Mouse (Mus musculus) adrenal gland, postnatal 36 days (tissue): ENCODE results near the gene Arl5c. TPM values are rescaled to one million over a fixed set of nuclear protein-coding genes. Genes with fewer than 3 reads are reported as not detected.

Source experiments
- DNase-seq, 2 experiments: peaks; one replicate each; pipeline ENCODE4 v3.0.0; 2021; ENCODE audit warnings: mixed read lengths in 1 of 2
- long read RNA-seq, 2 experiments: library from polyadenylated mRNA; stranded (forward); transcript quantifications; one replicate each; pipeline ENCODE4 v2.0.0; 2021; ENCODE audit warnings: borderline sequencing depth in 2 of 2
- total RNA-seq, 2 experiments: library from RNA; stranded (reverse); gene quantifications; 2 replicates each; pipeline ENCODE4 v1.2.3; 2021

The Arl5c gene
- total RNA-seq, result under 1 TPM; 0.76 to 0.92 TPM
- long read RNA-seq, experiment 1, result 0 reads
- long read RNA-seq, experiment 2, result 0 reads

DNA sequence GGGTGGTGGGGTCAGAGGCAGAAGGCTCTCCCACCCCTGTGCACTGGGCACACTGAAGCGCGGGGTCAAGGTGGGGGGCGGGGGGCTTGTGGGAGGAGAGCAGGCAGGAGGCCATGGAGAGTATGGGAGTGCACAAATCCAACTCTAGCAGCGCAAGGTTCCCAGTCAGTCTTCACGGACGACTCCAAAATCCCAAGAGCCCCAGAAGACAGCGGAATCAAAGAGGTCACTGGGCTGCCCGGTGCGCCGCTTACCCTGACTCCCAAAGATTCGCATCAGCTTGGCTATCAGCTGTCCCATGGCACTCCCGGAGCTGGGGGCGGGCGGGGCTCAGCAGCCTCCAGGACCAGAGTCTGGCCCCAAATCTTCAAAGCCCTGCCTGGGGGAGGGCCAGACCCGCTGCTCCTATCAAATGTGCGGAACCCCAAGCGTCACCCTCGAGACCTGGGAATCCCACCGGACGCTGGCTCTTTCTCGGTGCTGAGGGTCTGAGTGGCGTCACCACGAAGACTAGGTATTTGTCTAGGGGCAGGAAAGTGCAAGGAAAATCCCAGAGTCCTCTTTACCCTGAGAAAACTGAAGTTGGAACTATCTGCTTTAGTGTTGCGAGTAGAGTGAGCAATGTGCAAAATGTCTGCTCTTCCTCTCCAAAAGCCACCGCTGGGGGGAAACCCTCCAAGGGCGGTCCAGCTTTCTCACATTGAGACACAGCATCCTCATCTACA lies at the start of gene Arl5c:
Gene Arl5c (minus strand): TSS at position 618 of the 725 bp plus-strand sequence.
- peak; percentile 40 to 66 for DNase-seq

DNA sequence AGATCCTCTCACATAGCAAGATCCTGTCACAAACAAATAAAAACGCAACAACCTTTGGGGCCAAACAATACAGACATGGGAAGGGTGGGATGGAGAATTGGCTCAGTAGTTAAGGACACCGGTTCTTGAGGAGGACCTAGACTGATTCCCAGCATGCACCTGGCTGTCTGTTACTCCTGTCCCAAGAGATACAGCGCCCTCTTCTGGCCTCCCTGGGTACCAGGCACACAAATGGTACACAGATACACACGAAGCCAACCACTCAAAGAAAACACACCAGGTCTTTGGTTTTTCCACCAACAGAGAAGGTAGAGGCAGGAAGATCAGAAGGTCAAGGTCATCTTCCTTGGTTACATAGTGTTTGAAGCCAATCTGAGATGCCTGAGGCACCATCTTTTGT lies 49.6 kb upstream of the Arl5c start:
- DNase-seq, result no peak

DNA sequence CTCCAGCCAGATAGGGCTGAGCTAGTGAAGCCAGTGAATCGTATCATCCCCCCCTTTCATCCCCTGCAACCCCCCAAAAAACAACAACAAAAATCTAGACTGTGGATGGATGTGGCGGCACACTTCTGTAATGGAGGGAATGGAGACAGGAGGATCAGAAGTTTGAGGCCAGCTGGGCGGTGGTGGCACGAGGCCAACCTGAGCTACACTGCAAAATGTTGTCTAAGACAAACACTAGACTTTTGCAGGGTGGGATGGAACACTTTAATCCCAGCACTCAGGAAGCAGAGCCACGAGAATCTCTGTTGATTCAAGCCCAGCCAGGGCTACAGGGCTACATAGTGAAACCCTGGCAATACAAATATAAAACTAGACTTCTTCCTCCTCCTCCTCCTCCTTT lies 48.1 kb upstream of the Arl5c start:
- no peak for DNase-seq

DNA sequence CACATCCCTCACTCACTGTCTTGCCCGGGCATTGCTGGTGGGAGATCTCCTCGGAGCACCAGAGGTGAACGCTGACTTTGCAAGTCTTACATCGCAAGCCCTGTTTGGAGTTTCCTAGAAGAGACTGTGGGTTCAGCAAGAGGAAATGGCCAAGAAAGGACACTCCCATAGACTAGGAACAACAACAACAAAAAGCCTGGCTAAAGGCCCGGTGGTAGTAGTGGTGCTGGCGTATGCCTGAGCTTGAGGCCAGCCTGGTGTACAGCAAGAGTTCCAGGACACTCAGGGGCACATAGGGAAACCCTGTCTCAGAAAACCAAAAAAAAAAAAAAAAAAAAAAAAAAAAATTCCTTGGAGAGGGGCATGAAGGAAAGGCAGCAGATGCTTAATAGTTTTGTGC lies 46.8 kb upstream of the Arl5c start:
- no peak for DNase-seq

DNA sequence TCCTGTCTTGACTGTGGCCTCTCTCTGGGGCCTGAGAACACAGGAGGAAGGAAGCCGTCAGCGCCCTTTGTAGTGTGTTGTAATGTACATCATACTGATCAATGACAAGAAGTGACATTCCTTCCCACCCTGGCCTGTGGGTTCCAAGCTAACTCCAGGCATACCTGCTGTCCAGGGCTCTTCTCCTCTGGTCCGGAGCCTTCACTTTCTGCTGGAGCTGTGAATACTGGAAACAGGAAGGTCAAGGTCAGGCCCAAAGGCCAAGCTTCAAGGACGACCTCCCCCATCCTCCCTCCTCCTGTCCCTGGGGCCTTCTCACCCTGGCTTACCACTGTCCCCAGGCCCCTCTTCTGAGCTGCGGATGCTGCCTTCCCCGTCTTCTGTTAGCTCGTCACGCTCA lies 45.0 kb upstream of the Arl5c start:
- no peak for DNase-seq

DNA sequence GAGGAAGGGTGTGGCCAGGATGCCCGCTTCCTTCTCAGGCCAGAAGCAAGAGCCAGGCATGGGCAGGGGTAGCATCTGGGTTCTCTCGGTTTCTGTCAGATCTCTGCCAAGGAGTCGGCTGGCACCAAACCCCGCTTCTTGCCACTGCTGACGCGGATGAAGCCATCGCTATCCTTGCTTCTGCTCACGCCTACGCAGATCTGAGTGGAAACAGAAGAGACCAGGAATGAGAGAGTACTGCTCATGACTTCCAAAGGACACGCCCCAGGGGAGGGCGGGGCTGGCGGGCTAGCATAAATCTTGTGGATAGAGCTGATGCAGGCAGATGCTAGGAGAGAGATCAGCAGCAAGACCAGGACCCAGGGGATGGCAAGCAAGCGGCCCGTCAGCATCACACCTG lies 41.9 kb upstream of the Arl5c start:
- no peak for DNase-seq

DNA sequence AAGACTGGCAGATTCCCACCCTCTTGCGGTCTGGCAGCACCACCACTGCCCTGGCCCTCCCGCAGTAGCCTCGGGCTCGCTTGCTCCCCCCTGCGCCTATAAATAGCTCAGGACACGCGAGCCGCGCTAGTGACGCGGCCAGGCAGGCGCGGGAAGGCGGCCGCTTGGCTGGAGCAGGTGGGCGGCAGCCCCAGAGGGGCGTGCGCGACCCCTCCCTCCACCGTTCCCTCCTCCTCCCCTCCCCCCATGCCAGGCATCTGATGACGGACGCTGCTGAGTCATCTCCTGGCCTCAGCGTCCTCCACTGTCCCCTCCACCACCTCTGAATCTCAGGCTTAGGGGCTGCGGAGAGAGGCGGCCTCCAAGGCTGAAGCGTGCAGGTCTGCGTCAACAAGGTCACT lies 40.0 kb upstream of the Arl5c start:
- DNase-seq, result peak; percentile 52 to 75

DNA sequence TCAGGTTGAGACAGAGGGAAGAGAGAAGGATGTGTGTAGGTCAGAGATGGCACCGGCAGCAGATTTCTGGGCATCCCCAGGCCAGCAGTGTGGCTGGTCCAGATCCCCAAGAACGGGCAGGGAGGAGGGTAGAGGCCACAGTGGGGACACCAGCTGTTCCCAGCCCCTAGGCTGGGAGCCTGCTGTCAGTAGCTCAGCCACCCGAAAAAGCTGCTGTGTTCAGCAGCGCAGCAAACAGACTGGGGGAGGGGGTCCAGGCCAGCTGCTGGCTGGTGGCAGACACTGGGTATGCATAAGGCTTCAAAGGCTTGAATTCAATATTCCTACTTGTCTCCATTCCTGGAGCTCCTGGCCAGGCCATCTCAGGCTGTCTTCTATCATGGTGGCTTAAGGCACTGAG lies 38.9 kb upstream of the Arl5c start:
- DNase-seq, result no peak

DNA sequence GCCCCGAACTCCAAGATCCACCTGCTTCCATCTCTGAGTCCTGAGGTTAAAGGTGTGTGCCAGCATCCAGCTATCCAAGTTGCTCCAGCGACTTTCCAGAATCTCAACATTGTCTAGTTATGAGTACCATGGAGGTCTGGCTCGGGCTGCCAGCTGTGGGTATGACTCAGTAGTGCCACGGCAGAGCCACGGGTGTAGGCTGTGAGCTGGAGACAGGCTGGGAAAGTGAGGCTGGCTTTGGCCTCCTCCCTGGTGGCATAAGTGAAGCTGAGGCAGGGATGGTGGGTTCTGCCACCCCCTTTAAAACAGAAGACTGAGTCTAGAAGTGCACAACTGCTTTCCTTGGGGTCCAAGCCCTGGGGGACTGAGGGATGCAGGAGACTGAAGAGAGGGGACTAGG lies 38.1 kb upstream of the Arl5c start:
- DNase-seq, result no peak

DNA sequence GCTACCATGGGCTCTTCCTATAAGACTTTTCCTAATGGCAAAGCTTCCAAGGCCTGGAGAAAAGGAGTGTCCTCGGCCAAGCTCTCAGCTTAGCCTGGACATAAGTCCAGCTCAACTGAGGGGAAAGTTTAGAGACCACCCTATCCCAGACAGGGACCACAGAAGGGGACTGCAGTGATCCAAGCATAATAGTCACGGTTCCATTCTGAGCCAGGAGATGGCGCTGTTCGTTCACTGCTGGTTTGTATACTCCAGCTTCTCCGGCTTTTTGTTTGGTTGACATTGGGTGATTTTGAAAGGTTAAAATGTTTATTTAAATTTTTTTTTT lies 35.4 kb upstream of the Arl5c start:
- peak; percentile 82 for DNase-seq

DNA sequence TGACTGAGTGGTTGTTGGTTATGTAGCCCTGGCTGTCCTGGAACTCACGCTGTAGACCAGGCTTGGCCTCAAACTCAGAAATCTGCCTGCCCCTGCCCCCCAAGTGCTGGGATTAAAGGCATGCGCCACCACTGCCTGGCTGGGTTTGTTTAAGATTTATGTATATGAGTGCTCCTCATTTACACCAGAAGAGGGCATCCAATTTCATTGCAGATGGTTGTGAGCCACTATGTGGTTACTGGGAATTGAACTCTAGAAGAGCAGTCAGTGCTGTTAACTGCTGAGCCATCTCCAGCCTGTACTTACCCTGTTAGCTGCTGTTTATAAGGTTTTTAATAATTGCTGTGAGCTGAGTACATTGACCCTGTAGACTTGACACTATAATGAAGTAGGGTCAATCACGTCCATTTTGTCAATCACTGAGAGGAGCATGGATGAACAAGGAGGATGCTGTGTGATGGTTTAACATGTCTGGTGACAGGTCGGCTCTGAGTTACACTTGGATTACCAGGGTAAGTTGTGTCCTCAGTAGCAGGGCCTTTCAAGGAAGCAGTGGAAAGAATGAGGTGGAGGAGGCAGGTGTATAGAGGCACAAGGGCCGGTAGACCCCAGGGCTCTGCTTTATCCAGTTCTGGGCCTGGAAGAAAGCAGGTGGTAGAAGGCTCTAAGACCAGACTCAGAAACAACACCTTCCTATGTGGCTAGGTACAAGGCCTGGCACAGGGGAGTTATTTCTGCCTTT lies 34.9 kb upstream of the Arl5c start:
- DNase-seq, result no peak

DNA sequence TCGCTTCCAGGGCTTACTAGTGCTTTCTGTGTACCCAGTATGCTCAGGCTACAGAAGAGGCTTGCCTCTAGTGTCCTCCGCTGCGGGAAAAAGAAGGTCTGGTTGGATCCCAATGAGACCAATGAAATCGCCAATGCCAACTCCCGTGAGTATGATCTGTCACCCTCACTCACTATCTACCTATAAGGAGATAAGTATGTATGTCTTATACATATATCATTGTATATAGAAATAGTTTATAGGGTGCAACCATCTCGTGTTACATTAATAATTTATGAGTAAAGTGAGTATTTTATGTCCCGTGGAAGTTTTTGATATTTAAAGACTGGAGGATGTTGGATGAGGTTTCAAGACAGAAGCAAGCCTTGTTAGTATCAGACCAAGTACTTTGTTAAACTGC lies 31.8 kb upstream of the Arl5c start:
- no peak for DNase-seq

DNA sequence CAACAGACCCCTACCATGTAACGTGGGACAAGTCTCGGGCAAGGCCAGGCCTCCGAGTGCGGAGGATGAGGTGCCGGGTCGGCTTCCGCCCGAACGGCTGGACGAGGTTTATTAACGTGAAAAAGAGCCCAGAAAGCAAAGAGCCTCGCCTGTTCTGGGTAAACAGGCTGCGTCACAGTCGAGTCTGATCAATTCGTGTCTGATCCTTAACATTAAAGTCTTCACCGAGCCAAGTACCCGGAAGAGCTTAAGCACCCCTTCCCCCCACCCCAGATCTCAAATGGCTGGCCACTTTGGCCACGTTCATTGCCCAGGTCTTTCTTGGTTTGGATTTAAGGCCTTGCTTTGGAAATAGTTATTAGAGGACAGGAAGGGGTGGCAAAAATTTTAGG lies 31.3 kb upstream of the Arl5c start:
- DNase-seq, result no peak

DNA sequence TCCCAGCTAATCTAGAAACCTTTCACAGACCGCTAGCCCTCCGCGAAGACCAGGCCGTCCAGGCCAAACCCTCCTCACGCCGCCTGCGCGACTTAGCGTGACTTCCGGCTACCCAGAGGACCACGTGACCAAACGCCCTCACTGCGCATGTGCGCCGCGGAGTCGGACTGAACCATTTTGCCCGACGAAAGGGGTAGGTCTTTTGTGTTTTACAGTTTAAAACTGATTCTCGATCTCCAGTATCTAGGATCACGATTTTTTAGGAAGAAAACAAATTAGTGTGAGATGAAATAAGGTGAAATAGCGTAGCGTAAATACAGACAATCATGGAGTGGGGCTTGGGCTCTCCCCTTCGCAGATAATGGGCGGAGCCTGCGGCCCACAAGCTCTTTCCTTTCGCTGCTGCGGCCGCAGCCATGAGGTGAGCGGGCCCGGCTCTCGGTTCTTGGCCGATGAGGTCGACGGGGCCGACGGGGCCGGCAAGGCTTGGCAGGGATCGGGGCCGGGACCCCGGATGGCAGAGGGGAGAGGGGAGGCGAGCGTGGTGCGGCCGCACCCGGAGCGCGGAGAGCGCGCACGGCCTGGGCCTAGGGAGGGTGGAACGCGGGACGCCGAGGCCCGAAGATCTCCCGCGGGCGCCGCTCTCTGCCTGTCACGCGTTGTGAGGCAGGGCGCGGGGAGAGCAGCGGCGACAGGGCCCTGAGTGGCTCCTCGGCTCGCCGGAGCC lies 30.8 kb upstream of the Arl5c start, which contains the start of gene Rpl19:
Gene Rpl19 (plus strand): TSS at position 141 of the 727 bp plus-strand sequence.
- DNase-seq, result peak; percentile 92 to 93

DNA sequence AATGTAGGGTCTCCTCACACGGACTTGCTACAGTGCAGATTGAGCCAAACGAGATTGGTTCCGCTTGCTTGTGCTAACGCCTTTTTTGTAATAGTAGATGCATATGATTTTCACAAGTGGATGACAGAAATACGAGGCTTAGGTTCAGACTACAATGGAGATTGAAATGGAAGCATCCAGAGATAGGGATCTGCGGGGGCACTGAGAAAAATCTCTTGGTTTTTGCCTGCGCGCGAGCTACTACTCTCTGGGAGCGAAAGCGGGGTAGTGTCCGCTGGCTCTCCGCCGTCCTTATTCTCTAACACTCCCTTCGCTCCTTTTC lies 30.2 kb upstream of the Arl5c start:
- no peak for DNase-seq

DNA sequence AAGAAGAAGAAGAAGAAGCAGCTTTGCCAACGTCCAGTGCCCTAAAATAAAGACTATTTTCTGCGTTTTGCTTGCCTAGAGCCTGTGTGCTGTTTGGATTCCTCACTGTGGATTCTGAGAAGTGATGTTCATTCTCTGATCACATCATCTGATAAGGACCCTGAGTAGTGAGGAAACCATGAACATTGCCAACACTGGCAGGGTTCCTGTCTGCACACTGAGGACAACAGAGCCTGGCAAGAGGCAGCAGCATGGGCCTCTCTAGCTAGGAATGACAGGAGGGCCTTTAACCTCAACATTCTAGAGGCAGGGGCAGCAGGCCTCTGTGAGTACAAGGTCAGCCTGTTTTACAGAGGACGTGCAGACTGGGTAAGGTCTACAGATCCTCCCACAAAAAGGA lies 28.5 kb upstream of the Arl5c start:
- no peak for DNase-seq

DNA sequence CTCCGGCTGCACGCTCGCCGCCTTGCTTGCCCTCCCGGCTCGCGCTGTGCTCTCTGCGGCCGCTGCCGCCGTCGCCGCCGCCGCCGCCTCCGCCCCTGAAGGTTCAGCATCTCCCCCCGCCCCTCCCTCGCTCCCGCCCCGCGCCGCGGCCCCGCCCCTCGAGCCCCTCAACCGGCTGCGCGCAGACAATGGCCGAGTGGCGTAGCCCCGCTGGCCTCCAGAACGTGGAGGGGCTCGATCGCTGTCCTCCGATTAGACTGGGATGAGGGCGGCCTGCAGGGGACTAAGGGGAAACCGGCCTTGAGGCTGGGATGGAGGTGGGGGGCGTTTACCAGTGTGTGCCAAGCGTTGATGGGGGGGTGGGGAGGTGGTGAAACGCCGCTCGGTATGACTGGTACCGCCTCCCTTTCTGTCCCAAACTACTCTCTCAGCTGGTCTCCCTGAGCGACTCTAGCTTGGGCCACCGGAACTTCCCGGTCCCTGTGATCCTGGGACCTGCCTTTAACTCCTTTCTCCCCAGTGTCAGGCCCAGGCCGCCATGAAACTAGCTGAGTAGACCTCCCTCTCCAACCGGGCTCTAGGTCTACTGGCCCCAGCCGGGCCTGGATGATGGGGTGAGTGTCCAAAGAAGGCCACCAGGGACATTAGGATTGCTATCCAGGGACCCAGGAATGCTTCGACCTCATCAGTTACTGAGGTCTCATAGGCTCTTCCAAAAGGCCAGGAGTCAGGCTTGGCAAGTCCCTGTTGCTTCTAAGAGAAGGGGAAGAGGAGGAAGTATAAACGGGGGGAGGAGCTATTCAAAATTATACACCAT lies 26.8 kb upstream of the Arl5c start, which contains the start of gene Cacnb1:
Gene Cacnb1 (minus strand): TSS at position 480 of the 817 bp plus-strand sequence.
- DNase-seq, result peak; percentile 80 to 88

DNA sequence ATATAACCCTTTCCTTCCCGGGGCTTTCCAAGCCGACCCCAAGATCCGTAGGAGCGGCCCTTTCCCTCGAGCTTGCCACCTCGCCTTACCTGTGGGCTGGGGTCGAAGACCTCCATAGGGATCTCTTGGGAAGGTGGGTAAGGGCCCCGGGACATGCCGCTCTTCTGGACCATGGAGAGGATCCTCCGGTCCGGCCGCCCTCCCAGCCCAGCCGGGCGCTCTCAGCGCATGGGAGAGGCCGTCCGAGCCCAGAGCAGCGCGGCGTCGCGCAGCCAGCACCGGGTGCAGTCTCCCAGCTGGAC lies 26.2 kb upstream of the Arl5c start:
- no peak for DNase-seq

DNA sequence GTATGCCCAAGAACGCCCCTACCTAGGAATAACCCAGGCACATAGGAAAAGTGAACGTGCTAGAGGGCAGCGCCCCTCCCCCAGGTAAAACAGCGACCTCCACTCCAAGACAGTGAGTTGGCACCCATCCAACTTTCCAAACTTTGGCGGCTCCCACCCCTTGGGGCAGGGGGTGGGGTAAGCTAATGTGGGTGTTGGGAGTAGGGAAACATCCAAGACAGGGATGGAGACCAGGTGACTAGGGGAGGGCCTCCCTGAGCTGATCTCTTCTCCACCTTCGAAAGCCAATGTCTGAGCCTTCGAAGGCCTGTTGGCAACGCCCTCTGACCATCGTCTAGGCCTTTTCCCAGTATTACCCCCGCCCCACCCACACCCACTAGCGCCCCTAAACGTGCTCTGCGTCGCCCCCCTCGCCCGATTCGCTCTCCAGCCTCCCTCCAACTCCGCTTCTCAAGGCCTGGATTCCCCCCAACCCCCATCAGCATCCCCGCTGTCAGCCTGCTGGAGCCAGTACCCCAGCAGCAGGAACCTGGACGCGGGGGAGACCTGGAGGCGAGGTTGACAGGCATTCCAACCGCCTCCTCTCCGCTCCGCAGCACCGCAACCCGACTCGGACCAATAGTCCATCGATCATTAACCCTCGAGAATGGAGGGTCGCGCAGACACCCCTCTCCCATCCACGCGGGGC lies 25.7 kb upstream of the Arl5c start:
- DNase-seq, result peak; percentile 46 to 55

DNA sequence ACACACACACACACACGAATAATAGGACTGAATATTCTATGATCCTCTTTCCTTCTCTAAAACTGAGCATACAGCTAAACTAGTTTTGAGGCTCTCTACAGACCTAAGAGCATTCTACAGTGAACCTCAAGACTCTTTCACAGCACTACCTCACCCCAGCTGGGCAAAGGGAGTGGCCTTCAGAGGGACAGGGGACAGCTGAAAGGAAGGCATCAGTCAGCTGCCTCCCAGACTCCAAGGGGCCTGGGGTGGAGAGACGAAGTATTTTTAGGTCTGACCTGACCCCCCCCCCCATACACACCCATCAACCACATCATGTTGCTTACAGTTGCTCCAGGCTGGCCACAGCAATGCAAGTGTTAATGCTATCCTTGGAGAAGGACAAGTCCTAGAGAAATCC lies 25.1 kb upstream of the Arl5c start:
- DNase-seq, result no peak

DNA sequence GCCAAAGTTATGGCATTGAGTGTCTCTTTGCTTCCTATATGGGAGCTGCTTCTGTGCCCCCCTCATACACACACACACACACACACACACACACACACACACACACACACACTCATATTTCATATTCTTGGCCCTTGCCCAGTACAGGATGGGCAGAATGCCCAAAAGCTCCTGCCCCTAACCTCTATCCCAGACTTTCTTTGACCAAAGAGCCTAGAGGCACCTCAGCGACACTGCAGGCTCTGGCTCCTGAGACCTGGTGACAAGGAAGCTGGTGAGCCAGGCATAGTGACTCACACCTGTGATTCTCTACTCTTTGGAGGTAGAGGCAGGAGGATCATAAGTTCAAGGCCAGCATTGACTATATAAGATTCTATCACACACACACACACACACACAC lies 24.7 kb upstream of the Arl5c start:
- DNase-seq, result peak; percentile 23 to 32
